Mouse (Mus musculus) embryonic facial prominence, embryonic 15.5 days (tissue): ENCODE results near the gene Drd4. TPM values are rescaled to one million over a fixed set of nuclear protein-coding genes. Genes with fewer than 3 reads are reported as not detected.

Experiments
- ATAC-seq: fragments of 200-750 bp; cut with Nextera tagmentation; 2 replicates; pipeline ENCODE4 v1.8.0; 2017; ENCODE audit warnings: low read depth, moderate TSS enrichment; ENCODE audit not compliant: insufficient number of reproducible peaks, low FRiP score, low TSS enrichment
- H3K27ac ChIP-seq: fragments of 300-500 bp; sonication (generic); replicated peaks from 2 replicates; pipeline ENCODE4 v1.5.1; 2015; ENCODE audit warnings: mild to moderate bottlenecking, inconsistent platforms
- H3K27me3 ChIP-seq: fragments of 300-500 bp; sonication (generic); 2 replicates; pipeline ENCODE4 v1.6.1; 2015; ENCODE audit warnings: inconsistent platforms
- H3K36me3 ChIP-seq: fragments of 300-500 bp; sonication (generic); 2 replicates; pipeline ENCODE4 v1.6.1; 2015; ENCODE audit warnings: mild to moderate bottlenecking, inconsistent platforms
- H3K4me1 ChIP-seq: fragments of 300-500 bp; sonication (generic); 2 replicates; pipeline ENCODE4 v1.6.1; 2015; ENCODE audit warnings: inconsistent platforms
- H3K4me2 ChIP-seq: fragments of 300-500 bp; sonication (generic); replicated peaks from 2 replicates; pipeline ENCODE4 v1.6.1; 2015; ENCODE audit warnings: mild to moderate bottlenecking, inconsistent platforms
- H3K4me3 ChIP-seq: fragments of 300-500 bp; sonication (generic); replicated peaks from 2 replicates; pipeline ENCODE4 v1.5.1; 2015; ENCODE audit warnings: mild to moderate bottlenecking, inconsistent platforms
- H3K9ac ChIP-seq: fragments of 300-500 bp; sonication (generic); 2 replicates; pipeline ENCODE4 v1.6.1; 2015; ENCODE audit warnings: inconsistent platforms
- H3K9me3 ChIP-seq: fragments of 300-500 bp; sonication (generic); replicated peaks from 2 replicates; pipeline ENCODE4 v1.6.1; 2016; ENCODE audit warnings: inconsistent platforms
- WGBS: fragments of 180-500 bp; shearing (Covaris S2); methylation state at CpG from one replicate; pipeline ENCODE4 v1.1.7; 2015; 5-methylcytosine and 5-hydroxymethylcytosine counted together
- polyA plus RNA-seq: library from polyadenylated mRNA; unstranded; fragments of >200 nt; fragmentation: Nextera tagmentation; extraction: Ambion mirVana; gene quantifications from 2 replicates; pipeline ENCODE4 v1.2.1, GENCODE M21; 2015

Drd4 gene
- polyA plus RNA-seq, 1 experiment from 2014 or later: 1.1 TPM

- peaks cover 29% of the 10 kb centered on the region for H3K4me1 ChIP-seq
- H3K9me3 ChIP-seq: no peaks in the 10 kb centered on the region
- H3K27me3 ChIP-seq: peaks cover 49% of the 10 kb centered on the region
- peak overlapping the region; percentile 38 for H3K4me3 ChIP-seq
- H3K27ac ChIP-seq: no peak overlapping the region
- ATAC-seq: no peak
- under 1% methylated on average over 53 of the region's 53 CpGs for WGBS
- peaks cover 16% of the 10 kb centered on the region for H3K36me3 ChIP-seq
- H3K4me2 ChIP-seq: peak overlapping the region; percentile 67
- H3K9ac ChIP-seq: no peak overlapping the region
These were observed 2.2 kb downstream of the Drd4 start for GRCm38 (mm10) chr7:141293852-141294471.

DNA sequence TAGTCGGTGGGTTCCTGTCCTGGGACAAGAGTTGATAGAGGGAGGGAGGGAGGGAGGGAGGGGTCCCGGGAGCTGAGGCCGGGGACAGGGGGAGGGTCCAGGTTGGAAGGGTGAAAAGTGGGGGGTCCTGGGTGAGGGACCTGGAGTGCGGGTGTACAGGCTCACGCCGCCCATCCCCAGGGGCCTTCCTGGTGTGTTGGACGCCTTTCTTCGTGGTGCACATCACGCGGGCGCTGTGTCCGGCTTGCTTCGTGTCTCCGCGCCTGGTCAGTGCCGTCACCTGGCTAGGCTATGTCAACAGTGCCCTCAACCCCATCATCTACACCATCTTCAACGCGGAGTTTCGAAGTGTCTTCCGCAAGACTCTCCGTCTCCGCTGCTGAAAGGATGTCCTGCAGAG lies 2.7 kb downstream of the Drd4 start:
- Histone ChIP-seq H3K4me1 (peaks cover 29% of the 10 kb centered on the region), H3K27me3 (peaks cover 49% of the 10 kb centered on the region), H3K9me3 (no peaks in the 10 kb centered on the region), H3K36me3 (peaks cover 21% of the 10 kb centered on the region), H3K9ac (no peak overlapping the region), H3K4me2 (peak overlapping the region; percentile 67), H3K27ac (no peak overlapping the region), H3K4me3 (peak overlapping the region; percentile 38)
- no peak for ATAC-seq
- WGBS: 8% methylated on average over 22 of the region's 22 CpGs

- Histone ChIP-seq H3K36me3 (peaks cover 55% of the 10 kb centered on the region), H3K9ac (no peak overlapping the region), H3K4me3 (no peak overlapping the region), H3K27ac (no peak overlapping the region), H3K4me1 (peaks cover 16% of the 10 kb centered on the region), H3K27me3 (peaks cover 27% of the 10 kb centered on the region), H3K9me3 (no peaks in the 10 kb centered on the region), H3K4me2 (no peak overlapping the region)
- WGBS: 86% methylated on average over 3 of the region's 3 CpGs
- ATAC-seq: no peak
These were observed 6.3 kb downstream of the Drd4 start for GRCm38 (mm10) chr7:141297926-141298650.

- Histone ChIP-seq H3K9ac (no peak overlapping the region), H3K9me3 (no peaks in the 10 kb centered on the region), H3K4me2 (no peak overlapping the region), H3K4me1 (peaks cover 6% of the 10 kb centered on the region), H3K27ac (no peak overlapping the region), H3K4me3 (no peak overlapping the region), H3K36me3 (peaks cover 62% of the 10 kb centered on the region), H3K27me3 (peaks cover 16% of the 10 kb centered on the region)
- no peak for ATAC-seq
- 95% methylated on average over 8 of the region's 8 CpGs for WGBS
These were observed 7.4 kb downstream of the Drd4 start for GRCm38 (mm10) chr7:141299175-141299574.

DNA sequence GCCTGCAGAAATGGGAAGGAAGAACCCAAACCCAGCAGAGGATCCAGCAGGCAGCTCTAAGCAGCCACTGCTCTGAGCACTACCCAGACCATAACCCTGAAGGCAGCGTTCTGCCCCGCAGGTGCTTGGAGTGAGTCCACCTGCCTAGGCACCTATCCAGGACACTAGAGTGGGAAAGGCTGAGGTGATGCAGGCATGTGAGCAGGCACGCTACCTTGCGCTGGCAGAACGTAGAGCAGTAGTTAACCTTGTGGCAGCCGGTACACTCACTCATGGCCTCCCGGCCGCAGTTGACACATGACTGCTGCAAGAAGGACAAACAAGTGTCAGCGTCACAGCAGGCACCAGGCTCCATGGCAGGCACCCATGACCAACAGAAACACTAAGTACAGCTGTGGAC lies 9.6 kb downstream of the Drd4 start:
- Histone ChIP-seq H3K27ac (no peak overlapping the region), H3K4me1 (no peaks in the 10 kb centered on the region), H3K4me3 (no peak overlapping the region), H3K4me2 (no peak overlapping the region), H3K9me3 (no peaks in the 10 kb centered on the region), H3K36me3 (peaks cover 83% of the 10 kb centered on the region), H3K27me3 (no peaks in the 10 kb centered on the region), H3K9ac (no peak overlapping the region)
- 97% methylated on average over 9 of the region's 9 CpGs for WGBS
- ATAC-seq: no peak

GRCm38 (mm10) chr7:141302702-141303268 lies 11.0 kb downstream of the Drd4 start:
- no peak overlapping the region for H3K4me2 ChIP-seq
- H3K4me3 ChIP-seq: no peak overlapping the region
- no peak overlapping the region for H3K9ac ChIP-seq
- H3K4me1 ChIP-seq: no peaks in the 10 kb centered on the region
- H3K36me3 ChIP-seq: peaks cover 87% of the 10 kb centered on the region
- ATAC-seq: no peak
- H3K9me3 ChIP-seq: no peaks in the 10 kb centered on the region
- WGBS: 52% methylated on average over 1 of the region's 1 CpGs
- H3K27ac ChIP-seq: no peak overlapping the region
- no peaks in the 10 kb centered on the region for H3K27me3 ChIP-seq

GRCm38 (mm10) chr7:141304537-141304936 lies 12.7 kb downstream of the Drd4 start:
- no peak for ATAC-seq
- H3K9me3 ChIP-seq: no peaks in the 10 kb centered on the region
- no peaks in the 10 kb centered on the region for H3K27me3 ChIP-seq
- H3K4me2 ChIP-seq: no peak overlapping the region
- 91% methylated on average over 4 of the region's 4 CpGs for WGBS
- no peak overlapping the region for H3K4me3 ChIP-seq
- H3K27ac ChIP-seq: no peak overlapping the region
- H3K36me3 ChIP-seq: peaks cover 93% of the 10 kb centered on the region
- no peak overlapping the region for H3K9ac ChIP-seq
- H3K4me1 ChIP-seq: no peaks in the 10 kb centered on the region

- WGBS: 94% methylated on average over 2 of the region's 2 CpGs
- peaks cover 95% of the 10 kb centered on the region for H3K36me3 ChIP-seq
- H3K27me3 ChIP-seq: no peaks in the 10 kb centered on the region
- H3K9ac ChIP-seq: no peak overlapping the region
- no peak for ATAC-seq
- H3K4me2 ChIP-seq: no peak overlapping the region
- no peaks in the 10 kb centered on the region for H3K9me3 ChIP-seq
- no peak overlapping the region for H3K27ac ChIP-seq
- H3K4me3 ChIP-seq: no peak overlapping the region
- no peaks in the 10 kb centered on the region for H3K4me1 ChIP-seq
These were observed 22.6 kb downstream of the Drd4 start for GRCm38 (mm10) chr7:141314416-141314815.

DNA sequence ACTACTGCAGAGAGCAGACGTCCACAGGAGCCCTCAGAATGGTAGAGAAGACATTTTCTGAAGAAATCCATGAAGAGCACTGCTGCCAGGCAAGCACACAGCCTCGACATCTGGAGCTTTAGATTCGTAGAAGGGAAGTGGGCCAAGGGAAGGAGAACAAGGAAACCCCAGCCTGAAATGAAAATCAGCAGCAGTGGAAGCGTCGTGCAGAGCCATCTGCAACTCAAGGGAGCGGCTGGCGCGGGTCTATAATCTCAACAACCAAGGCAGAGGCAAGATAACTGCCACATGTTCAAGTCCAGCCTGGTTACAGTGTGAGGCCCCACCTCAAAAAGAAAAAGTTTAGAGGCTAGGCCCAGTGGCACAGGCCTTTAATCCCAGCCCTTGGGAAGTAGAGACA lies 23.3 kb downstream of the Drd4 start:
- peaks cover 93% of the 10 kb centered on the region for H3K36me3 ChIP-seq
- H3K4me1 ChIP-seq: no peaks in the 10 kb centered on the region
- no peak for ATAC-seq
- H3K4me2 ChIP-seq: no peak overlapping the region
- no peak overlapping the region for H3K4me3 ChIP-seq
- H3K27ac ChIP-seq: no peak overlapping the region
- 86% methylated on average over 8 of the region's 8 CpGs for WGBS
- H3K9me3 ChIP-seq: no peaks in the 10 kb centered on the region
- H3K27me3 ChIP-seq: no peaks in the 10 kb centered on the region
- H3K9ac ChIP-seq: no peak overlapping the region

- Histone ChIP-seq H3K9ac (no peak overlapping the region), H3K4me3 (no peak overlapping the region), H3K36me3 (peaks cover 93% of the 10 kb centered on the region), H3K27me3 (no peaks in the 10 kb centered on the region), H3K4me1 (no peaks in the 10 kb centered on the region), H3K9me3 (no peaks in the 10 kb centered on the region), H3K27ac (no peak overlapping the region), H3K4me2 (no peak overlapping the region)
- ATAC-seq: no peak
- WGBS: 80% methylated on average over 5 of the region's 5 CpGs
These were observed 24.2 kb downstream of the Drd4 start for GRCm38 (mm10) chr7:141315974-141316373.

GRCm38 (mm10) chr7:141317619-141318132 lies 25.9 kb downstream of the Drd4 start:
- no peak overlapping the region for H3K27ac ChIP-seq
- no peak overlapping the region for H3K4me2 ChIP-seq
- H3K4me1 ChIP-seq: no peaks in the 10 kb centered on the region
- no peaks in the 10 kb centered on the region for H3K9me3 ChIP-seq
- no peaks in the 10 kb centered on the region for H3K27me3 ChIP-seq
- no peak for ATAC-seq
- 81% methylated on average over 1 of the region's 1 CpGs for WGBS
- no peak overlapping the region for H3K9ac ChIP-seq
- H3K4me3 ChIP-seq: no peak overlapping the region
- peaks cover 93% of the 10 kb centered on the region for H3K36me3 ChIP-seq
